Mouse (Mus musculus) embryonic facial prominence, embryonic 13.5 days (tissue): ENCODE measurements around the gene Tufm. TPM values are rescaled to one million over a fixed set of nuclear protein-coding genes. Genes with fewer than 3 reads are reported as not detected.

Experiments used
- ATAC-seq: fragments of 200-750 bp; cut with Nextera tagmentation; 2 replicates; pipeline ENCODE4 v1.8.0; 2017; ENCODE audit warnings: low read depth; ENCODE audit not compliant: insufficient number of reproducible peaks, insufficient read depth, low FRiP score, low TSS enrichment
- H3K27ac ChIP-seq: fragments of 300-500 bp; sonication (generic); 2 replicates; pipeline ENCODE4 v1.5.1; 2015; ENCODE audit warnings: moderate library complexity, mild to moderate bottlenecking, inconsistent platforms
- H3K27me3 ChIP-seq: fragments of 300-500 bp; sonication (generic); 2 replicates; pipeline ENCODE4 v1.6.1; 2015; ENCODE audit warnings: mild to moderate bottlenecking, inconsistent platforms
- H3K36me3 ChIP-seq: fragments of 300-500 bp; sonication (generic); 2 replicates; pipeline ENCODE4 v1.6.1; 2015; ENCODE audit warnings: mild to moderate bottlenecking, inconsistent platforms
- H3K4me1 ChIP-seq: fragments of 300-500 bp; sonication (generic); 2 replicates; pipeline ENCODE4 v1.6.1; 2015; ENCODE audit warnings: inconsistent platforms
- H3K4me2 ChIP-seq: fragments of 300-500 bp; sonication (generic); 2 replicates; pipeline ENCODE4 v1.6.1; 2015; ENCODE audit warnings: moderate library complexity, mild to moderate bottlenecking, inconsistent platforms
- H3K4me3 ChIP-seq: fragments of 300-500 bp; sonication (generic); 2 replicates; pipeline ENCODE4 v1.5.1; 2015; ENCODE audit warnings: mild to moderate bottlenecking, inconsistent platforms
- H3K9ac ChIP-seq: fragments of 300-500 bp; sonication (generic); 2 replicates; pipeline ENCODE4 v1.6.1; 2015; ENCODE audit warnings: mild to moderate bottlenecking, inconsistent platforms
- H3K9me3 ChIP-seq: fragments of 300-500 bp; sonication (generic); 2 replicates; pipeline ENCODE4 v1.6.1; 2016; ENCODE audit warnings: inconsistent platforms
- WGBS: fragments of 180-500 bp; shearing (Covaris S2); methylation state at CpG from one replicate; pipeline ENCODE4 v1.1.7; 2015; ENCODE audit warnings: mixed read lengths; 5-methylcytosine and 5-hydroxymethylcytosine counted together
- polyA plus RNA-seq: library from polyadenylated mRNA; unstranded; fragments of >200 nt; fragmentation: Nextera tagmentation; extraction: Ambion mirVana; gene quantifications from 2 replicates; pipeline ENCODE4 v1.2.1, GENCODE M21; 2015

Gene Tufm
- polyA plus RNA-seq, 1 experiment from 2014 or later, result 129 TPM

DNA sequence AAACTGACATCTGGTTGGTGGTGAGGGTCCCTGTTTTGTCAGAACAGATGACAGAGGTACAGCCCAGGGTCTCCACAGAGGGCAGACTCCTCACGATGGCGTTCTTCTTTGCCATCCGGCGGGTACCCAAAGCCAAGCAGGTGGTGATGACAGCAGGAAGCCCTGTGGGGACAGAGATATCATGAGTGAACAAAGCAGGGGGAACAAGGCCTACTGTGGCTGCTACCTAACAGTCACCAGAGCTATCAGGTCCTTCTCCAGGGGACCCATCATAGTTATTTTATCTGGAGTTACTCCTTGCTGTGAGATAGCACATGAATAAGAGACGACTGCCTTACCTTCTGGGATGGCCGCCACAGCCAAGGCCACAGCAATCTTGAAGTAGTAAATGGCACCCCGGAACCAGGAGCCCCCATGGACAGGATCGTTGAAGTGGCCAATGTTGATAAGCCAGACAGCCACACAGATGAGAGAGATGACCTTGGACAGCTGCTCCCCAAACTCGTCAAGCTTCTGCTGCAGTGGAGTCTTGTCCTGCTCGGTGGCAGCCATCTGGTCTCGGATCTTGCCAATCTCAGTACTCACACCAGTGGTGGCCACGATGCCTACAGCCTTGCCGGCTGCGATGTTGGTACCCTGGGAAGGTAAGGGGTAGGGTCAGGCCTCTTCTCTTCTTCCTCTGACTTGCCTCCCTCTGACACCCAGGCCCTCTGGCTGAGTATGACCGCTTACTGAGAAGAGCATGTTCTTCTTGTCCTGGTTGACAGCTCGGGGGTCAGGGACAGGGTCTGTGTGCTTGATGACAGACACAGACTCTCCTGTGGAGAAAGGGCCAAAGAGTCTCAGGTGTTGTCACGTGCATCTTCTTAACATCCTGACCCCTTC lies 30.5 kb upstream of the Tufm start:
- no peaks in the 10 kb centered on the region for H3K9me3 ChIP-seq
- no peak overlapping the region for H3K9ac ChIP-seq
- no peak overlapping the region for H3K4me3 ChIP-seq
- peaks cover 10% of the 10 kb centered on the region for H3K4me1 ChIP-seq
- ATAC-seq, result no peak
- H3K27ac ChIP-seq, result no peak overlapping the region
- no peaks in the 10 kb centered on the region for H3K27me3 ChIP-seq
- WGBS, result 86% methylated on average over 17 of the region's 17 CpGs
- no peaks in the 10 kb centered on the region for H3K36me3 ChIP-seq
- H3K4me2 ChIP-seq, result no peak overlapping the region

DNA sequence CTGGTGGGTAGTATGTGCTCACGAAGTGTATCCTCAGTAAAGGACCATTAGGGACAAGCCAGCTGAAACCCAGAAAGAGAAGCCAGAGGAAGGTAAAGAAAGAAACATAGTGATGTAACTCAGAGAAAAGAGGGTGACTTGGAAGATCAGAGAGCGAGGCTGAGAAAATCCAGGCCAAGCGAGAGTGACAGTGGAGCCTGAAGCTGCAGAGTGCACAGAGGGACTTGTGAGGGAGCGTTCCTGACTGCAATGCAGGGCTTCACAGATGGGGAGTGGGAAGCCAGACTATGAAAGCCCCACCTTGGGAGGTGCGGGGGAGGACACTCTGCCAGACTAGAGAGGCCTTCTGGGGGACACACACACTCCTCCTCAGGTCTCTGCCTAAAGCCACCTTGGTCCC lies 28.9 kb upstream of the Tufm start:
- Histone ChIP-seq H3K4me1 (peaks cover 23% of the 10 kb centered on the region), H3K4me3 (no peak overlapping the region), H3K27me3 (no peaks in the 10 kb centered on the region), H3K9me3 (no peaks in the 10 kb centered on the region), H3K4me2 (no peak overlapping the region), H3K36me3 (no peaks in the 10 kb centered on the region), H3K9ac (0 out of 2 replicates have a peak overlapping the region, but pooled peaks have one; percentile 17), H3K27ac (no peak overlapping the region)
- 79% methylated on average over 5 of the region's 5 CpGs for WGBS
- no peak for ATAC-seq

- WGBS, result 76% methylated on average over 11 of the region's 11 CpGs
- no peaks in the 10 kb centered on the region for H3K27me3 ChIP-seq
Measured at GRCm38 (mm10) chr7:126458844-126459618, 28.1 kb upstream of the Tufm start.

DNA sequence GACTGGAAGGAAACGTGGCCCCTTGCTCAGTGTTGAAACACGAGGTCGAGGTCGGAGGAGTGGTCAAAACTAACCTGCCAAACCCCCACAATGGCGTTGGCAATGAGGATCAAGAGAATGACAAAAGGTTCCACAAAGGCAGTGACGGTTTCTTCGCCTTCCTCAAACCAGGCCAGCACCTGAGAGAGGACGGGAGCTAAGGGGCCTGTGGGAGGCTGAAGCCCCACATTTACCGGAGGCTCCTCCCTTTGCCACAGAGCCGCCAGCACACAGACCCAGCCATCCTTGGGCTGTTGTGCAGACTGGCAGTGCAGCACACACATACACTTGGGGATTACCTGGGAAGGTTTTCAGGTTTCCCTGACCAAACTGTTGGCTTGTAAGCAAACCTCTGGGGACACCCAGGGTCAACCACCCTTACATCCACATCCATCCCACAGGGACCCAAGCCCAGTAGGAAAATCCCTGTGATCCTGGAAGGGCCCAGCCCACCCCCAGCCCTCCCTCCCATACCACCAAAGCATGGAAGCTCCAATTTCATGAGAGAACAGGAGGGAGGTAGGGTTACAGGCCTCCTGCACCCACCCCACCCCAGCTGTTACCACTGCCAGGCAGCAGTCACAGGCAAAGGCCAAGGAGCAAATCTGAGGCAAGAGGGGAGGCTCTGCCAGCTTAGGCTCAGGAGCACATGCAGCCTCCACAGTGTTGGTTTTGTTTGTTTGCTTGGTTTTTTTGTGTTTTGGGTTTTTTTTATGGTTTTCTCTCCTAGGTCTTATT lies 26.4 kb upstream of the Tufm start:
- ATAC-seq, result no peak

More at GRCm38 (mm10) chr7:126458844-126459618, 28.1 kb upstream of the Tufm start:
- H3K9ac ChIP-seq, result 0 out of 2 replicates have a peak overlapping the region, but pooled peaks have one; percentile 27
- H3K36me3 ChIP-seq, result no peaks in the 10 kb centered on the region
- H3K27ac ChIP-seq, result no peak overlapping the region
- H3K4me1 ChIP-seq, result peaks cover 31% of the 10 kb centered on the region
- no peak for ATAC-seq
- no peak overlapping the region for H3K4me3 ChIP-seq
- H3K4me2 ChIP-seq, result no peak overlapping the region
- H3K9me3 ChIP-seq, result no peaks in the 10 kb centered on the region

GRCm38 (mm10) chr7:126461626-126462025 lies 25.5 kb upstream of the Tufm start:
- H3K36me3 ChIP-seq, result peaks cover 5% of the 10 kb centered on the region
- no peak overlapping the region for H3K4me3 ChIP-seq
- no peaks in the 10 kb centered on the region for H3K27me3 ChIP-seq
- H3K27ac ChIP-seq, result peak overlapping the region; percentile 29; the same call in 1 of the 2 replicates
- H3K4me1 ChIP-seq, result peaks cover 36% of the 10 kb centered on the region
- H3K9ac ChIP-seq, result peak overlapping the region; percentile 17; the same call in 1 of the 2 replicates
- ATAC-seq, result no peak
- no peaks in the 10 kb centered on the region for H3K9me3 ChIP-seq
- WGBS, result 63% methylated on average over 3 of the region's 3 CpGs
- H3K4me2 ChIP-seq, result no peak overlapping the region

More for the DNA sequence above, 26.4 kb upstream of the Tufm start:
- Histone ChIP-seq H3K36me3 (no peaks in the 10 kb centered on the region), H3K27me3 (no peaks in the 10 kb centered on the region), H3K4me1 (peaks cover 36% of the 10 kb centered on the region), H3K9me3 (no peaks in the 10 kb centered on the region), H3K4me2 (no peak overlapping the region), H3K4me3 (no peak overlapping the region), H3K9ac (0 out of 2 replicates have a peak overlapping the region, but pooled peaks have one; percentile 17), H3K27ac (peak overlapping the region; percentile 29)
- 45% methylated on average over 10 of the region's 10 CpGs for WGBS

- peak within 1 kb of the TSS; percentile 54 for H3K9ac ChIP-seq
- H3K9me3 ChIP-seq, result no peaks in the 10 kb centered on the region
- ATAC-seq, result no peak
- no peak within 1 kb of the TSS for H3K4me3 ChIP-seq
- no peaks in the 10 kb centered on the region for H3K27me3 ChIP-seq
- WGBS, result 50% methylated on average over 5 of the region's 5 CpGs
- H3K36me3 ChIP-seq, result peaks cover 19% of the 10 kb centered on the region
- H3K4me2 ChIP-seq, result no peak within 1 kb of the TSS
- H3K27ac ChIP-seq, result no peak within 1 kb of the TSS
- peaks cover 36% of the 10 kb centered on the region for H3K4me1 ChIP-seq
Measured at GRCm38 (mm10) chr7:126463004-126463403, 24.2 kb upstream of the Tufm start, which contains the start of gene Atp2a1. Gene Atp2a1 (minus strand): TSS chr7:126463108.

DNA sequence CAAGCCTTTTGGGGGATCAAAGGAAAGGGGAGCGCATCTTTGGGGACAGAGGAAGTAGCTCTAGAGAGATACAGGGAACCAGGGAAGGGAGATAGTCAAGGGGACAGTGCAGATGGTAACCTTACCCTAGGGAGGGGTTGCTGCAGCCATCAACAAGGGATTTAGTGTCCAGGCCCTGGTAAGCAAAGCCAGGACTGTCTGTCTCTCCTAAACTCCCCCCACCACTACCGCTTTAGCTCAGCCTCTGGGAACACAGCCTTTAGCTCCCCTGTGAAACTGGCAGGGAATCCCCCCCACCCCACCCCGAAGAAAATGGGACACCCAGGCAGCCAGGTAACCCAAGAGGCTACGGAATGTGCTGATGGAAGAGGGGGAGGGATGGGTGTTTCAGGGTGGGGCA lies 23.6 kb upstream of the Tufm start:
- H3K27me3 ChIP-seq, result no peaks in the 10 kb centered on the region
- peak overlapping the region; percentile 54; the same call in 1 of the 2 replicates for H3K9ac ChIP-seq
- ATAC-seq, result no peak
- no peak overlapping the region for H3K27ac ChIP-seq
- H3K4me3 ChIP-seq, result no peak overlapping the region
- no peaks in the 10 kb centered on the region for H3K9me3 ChIP-seq
- H3K36me3 ChIP-seq, result peaks cover 24% of the 10 kb centered on the region
- H3K4me2 ChIP-seq, result no peak overlapping the region
- peaks cover 36% of the 10 kb centered on the region for H3K4me1 ChIP-seq
- 48% methylated on average over 4 of the region's 4 CpGs for WGBS

DNA sequence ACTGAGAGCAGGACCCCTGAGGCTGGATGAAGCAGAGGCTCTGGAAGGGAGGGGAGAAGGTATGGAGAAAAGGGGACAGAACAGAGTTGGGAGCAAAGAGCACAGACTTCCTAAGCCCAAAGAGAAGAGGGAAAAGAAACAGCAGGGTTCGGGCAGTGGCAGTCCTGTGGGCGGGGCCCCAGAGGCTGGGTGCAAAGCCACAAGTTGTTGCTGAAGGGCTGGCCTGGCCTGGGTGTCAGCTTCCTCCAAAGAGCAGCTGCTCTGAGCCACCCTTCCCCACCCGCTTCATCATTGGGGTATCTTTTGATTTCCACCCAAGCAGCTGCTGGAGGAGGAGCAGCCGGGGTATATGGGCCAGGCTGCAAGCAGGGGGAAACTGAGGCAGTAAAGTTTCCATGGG lies 23.0 kb upstream of the Tufm start:
- no peak overlapping the region for H3K4me3 ChIP-seq
- H3K9ac ChIP-seq, result peak overlapping the region; percentile 54; the same call in 1 of the 2 replicates
- H3K4me2 ChIP-seq, result no peak overlapping the region
- peaks cover 30% of the 10 kb centered on the region for H3K36me3 ChIP-seq
- H3K9me3 ChIP-seq, result no peaks in the 10 kb centered on the region
- no peak for ATAC-seq
- H3K4me1 ChIP-seq, result peaks cover 36% of the 10 kb centered on the region
- no peak overlapping the region for H3K27ac ChIP-seq
- H3K27me3 ChIP-seq, result no peaks in the 10 kb centered on the region
- 54% methylated on average over 4 of the region's 4 CpGs for WGBS

GRCm38 (mm10) chr7:126464836-126465235 lies 22.3 kb upstream of the Tufm start:
- H3K27ac ChIP-seq, result peak overlapping the region; percentile 28; the same call in 1 of the 2 replicates
- 0 out of 2 replicates have a peak overlapping the region, but pooled peaks have one; percentile 27 for H3K9ac ChIP-seq
- ATAC-seq, result no peak
- H3K4me3 ChIP-seq, result no peak overlapping the region
- 43% methylated on average over 5 of the region's 5 CpGs for WGBS
- peaks cover 37% of the 10 kb centered on the region for H3K36me3 ChIP-seq
- no peaks in the 10 kb centered on the region for H3K27me3 ChIP-seq
- peaks cover 36% of the 10 kb centered on the region for H3K4me1 ChIP-seq
- no peak overlapping the region for H3K4me2 ChIP-seq
- H3K9me3 ChIP-seq, result no peaks in the 10 kb centered on the region

DNA sequence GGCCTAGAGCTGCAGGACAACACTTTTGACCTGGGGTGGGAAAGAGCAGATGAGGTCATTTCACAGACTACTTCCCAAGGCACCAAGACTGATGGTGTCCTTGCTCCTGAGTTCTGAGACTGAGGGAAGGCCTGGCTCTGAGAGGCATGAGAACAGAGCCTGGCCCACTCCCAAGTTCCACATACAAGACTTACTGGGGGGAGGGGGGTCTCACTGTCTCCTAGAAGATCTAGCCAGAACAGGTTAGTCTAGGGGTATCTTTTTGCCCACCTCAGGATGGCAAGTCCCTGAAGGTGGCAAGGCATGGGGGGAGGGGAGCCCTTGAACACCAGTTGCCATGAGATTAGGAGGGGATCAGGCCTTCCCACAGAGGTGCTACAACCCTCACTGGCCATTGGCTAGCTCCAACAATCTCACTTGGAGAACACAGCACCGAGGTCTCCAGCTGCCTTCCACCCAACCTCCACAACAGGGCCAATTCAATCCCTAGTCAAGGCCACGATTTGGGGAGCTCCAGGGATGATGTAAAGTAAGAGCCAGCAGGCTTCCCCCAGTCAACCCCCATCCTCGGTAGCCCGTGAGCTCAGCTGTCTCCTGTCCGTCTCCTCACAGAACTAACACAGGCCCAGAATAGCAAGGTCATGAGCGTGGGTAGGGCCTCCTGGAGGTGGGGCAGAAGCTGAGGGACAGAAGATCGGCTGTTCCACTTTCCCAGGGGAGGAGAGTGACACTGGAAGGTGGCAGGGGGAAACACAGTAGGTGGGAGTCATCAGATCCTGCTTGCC lies 21.7 kb upstream of the Tufm start:
- ATAC-seq, result no peak
- H3K4me3 ChIP-seq, result no peak overlapping the region
- H3K9me3 ChIP-seq, result no peaks in the 10 kb centered on the region
- no peak overlapping the region for H3K4me2 ChIP-seq
- H3K9ac ChIP-seq, result 0 out of 2 replicates have a peak overlapping the region, but pooled peaks have one; percentile 27
- peaks cover 36% of the 10 kb centered on the region for H3K4me1 ChIP-seq
- H3K27me3 ChIP-seq, result no peaks in the 10 kb centered on the region
- H3K36me3 ChIP-seq, result peaks cover 43% of the 10 kb centered on the region
- 65% methylated on average over 7 of the region's 7 CpGs for WGBS
- peak overlapping the region; percentile 28; the same call in 1 of the 2 replicates for H3K27ac ChIP-seq
